Mouse (Mus musculus): Measurements from ENCODE around the gene Gpkow.

Gene Gpkow

DNA sequence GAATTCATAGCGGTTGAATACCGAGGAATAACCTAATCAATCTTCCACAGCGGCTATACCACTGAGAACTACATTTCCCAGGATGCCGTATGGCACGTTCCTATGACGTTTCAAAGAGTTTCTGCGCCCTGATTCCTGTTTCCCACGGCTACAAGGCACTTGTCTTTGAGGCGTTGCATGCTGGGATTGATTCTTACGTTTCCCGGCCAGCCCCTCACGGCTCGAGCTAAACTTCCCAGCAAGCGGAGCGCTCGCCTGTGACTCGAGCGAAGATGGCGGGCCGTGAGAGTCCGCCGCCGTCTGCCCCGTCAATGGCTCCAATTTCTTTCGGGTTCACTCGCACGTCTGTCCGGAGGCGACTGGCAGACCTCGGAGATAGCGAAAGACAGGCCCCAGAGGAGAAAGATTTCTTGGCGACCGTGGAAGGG, at the start of gene Gpkow:
Gene Gpkow, plus strand, starts transcription at position 178 of the 428 bp plus-strand sequence.
- DNase-seq, result peak; percentile 80

DNA sequence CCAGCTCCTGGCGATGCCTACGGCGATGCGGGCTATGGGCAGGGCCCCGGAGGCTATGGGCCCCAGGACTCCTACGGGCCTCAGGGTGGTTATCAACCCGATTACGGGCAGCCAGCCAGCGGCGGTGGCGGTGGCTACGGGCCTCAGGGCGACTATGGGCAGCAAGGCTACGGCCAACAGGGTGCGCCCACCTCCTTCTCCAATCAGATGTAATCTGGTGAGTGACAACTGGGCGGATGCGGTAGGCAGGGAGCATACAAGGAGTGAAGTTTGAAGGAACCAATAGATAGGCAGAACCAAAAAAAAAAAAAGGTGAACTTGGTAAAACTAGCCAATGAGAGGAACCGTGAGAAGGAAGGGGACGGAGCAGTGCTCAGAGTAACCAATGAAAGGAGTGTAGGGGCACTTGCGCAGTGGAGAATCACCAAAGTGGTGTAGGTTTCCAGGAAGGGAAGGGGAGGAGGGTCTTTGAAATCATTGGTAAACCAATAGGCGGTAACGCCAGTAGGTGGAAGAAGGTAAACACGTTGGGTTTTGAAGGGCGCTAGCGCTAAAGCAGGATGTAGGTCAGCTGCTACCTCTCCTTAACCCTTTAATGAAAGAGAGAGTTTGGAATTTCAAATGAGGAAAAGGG, 48.1 kb upstream of the Gpkow start:
- DNase-seq, result peak; percentile 53

DNA sequence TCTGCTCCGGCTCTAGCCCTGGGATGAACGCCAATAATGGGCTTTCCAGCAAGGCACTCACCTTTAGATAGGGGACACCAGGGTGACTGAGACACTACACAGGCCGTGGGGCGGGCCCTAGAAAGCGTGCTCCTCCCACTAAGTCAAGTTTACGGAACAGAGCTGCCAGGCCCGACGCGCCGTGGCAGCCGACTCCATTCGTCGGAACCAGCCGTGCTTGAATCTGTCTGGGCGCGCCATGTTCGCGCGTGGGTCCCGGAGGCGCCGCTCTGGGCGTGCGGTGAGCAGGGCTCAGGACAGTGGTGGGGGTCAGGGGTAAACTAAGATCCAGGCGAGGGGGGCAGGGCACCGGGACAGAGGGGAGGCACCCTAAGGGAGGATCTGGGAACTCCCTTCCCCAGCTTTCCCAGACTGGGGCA, 39.7 kb upstream of the Gpkow start, which contains the start of gene Prickle3:
Gene Prickle3, plus strand, starts transcription at position 40 of the 419 bp plus-strand sequence.
- DNase-seq, result no peak

DNA sequence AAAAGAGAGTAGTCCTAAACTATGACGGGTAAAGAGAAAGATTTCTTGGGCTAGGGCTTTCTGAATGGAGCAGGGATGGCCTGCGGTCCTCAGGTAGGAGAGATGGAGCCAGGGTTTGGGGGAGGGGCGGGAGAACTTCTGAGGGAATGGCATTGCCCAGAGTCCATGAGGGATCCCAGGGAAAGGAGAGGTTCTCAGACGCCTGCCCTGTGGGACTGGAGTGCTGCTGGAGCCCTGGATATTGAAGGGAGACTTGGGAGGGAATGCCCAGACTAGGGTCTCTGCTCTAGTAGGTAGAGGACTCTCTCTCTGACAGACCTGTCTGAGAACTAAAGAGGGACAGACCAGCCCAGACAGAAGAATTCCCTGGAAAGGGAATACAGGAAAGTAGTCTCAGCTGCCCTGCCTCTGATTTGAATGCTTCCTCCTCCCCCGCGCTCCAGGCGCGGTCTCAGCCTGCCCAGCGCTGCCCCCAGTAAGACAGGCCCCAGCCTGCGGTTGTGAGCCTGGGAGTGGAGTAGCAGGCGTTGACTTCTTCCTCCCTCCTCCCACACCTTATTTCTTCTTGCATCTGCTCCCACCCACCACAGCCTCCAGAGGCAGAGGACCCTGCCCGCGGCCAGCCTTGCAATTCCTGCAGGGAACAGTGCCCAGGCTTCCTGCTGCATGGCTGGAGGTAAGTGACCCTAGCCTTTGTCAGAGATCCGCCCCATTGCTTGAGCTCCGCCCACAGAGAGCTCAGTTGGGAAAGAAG, 38.7 kb upstream of the Gpkow start:
- DNase-seq, result no peak

DNA sequence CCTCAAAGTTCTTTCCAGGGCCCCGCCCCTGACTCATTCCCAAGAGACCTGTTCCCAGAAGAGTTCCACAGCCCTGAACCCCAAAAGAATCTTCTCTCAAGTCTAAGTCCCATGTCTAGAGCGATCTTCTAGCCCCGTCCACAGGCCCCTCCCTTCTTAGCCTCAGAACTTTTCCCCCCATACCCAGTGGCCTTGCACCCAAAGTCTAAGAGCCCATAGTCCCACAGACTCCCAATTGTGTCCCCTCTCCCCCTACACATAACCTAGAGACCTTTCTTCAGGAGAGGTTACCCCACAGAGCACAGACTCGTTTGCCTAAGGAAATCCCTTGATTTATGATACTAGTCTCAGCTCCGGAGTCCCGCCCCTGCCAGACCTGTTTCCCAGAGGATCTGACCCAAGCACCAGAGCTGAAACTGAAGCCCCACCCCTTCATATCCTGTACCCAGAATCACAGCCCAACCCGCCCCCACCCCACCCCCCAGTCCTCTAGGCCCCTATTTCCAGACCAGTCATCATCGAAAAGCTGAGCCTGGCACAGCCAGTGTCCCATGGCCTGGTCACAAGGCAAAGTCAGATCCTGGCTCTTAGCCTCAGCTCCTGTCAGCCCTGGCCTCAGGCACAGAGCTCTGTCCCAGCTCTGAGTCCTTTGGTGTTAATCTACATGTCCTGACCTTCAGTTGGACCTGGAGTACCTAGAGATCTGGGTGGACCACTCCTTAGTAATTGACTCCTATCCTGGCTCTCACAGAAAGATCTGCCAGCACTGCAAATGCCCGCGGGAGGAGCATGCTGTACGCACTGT, 37.9 kb upstream of the Gpkow start:
- DNase-seq, result no peak

DNA sequence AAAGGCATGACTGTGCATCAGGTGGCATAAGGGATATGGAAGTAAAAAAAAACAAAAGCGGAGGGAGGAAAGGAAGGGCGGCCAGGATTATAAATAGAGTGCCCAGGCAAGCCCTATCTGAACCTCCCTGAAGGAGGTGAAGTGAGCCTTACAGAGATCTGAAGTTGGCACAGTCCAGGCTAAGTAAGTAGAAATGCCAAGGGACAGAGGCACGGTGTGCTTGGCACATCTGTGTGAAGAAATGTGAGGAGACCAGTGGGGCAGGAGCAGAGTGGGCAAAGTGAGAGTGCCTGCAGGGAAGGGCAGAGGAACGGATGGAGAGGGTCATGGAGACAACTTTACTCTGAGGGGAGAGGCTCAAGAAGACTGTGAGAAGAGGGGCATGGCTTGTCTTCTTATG, 35.8 kb upstream of the Gpkow start:
- no peak for DNase-seq

DNA sequence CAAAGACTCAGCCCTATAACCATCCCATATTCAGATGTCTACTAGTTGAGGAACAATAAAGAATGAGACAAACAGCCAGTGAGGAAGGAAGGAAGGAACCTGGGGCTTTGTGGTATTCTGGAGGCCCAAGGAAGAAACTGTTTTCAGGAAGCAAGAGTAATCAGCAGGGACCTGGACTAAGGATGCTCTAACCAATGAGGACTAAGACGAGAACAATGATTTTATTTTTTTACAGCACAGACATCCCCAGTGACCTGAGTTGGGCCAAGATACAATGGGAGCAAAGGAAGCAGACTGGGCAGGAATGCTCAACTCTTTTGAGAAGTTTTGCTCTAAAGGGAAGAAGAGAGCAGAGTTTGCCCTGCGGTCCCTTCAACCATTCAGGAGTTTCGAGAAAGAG, 34.0 kb upstream of the Gpkow start:
- no peak for DNase-seq

DNA sequence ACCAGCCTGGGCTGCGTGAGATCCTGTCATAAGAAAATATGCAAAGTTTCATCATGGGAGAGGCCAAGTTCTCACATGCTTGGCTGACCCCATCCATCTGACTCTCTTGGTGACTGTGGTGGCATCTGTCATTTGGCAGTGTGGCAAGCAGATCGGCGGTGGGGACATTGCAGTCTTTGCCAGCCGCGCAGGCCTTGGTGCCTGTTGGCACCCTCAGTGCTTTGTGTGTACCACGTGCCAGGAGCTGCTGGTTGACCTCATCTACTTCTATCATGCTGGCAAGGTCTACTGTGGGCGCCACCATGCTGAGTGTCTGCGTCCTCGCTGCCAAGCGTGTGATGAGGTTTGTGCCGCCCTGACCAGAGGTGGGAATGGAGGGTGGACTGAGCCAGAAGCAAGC, 32.1 kb upstream of the Gpkow start:
- DNase-seq, result no peak

DNA sequence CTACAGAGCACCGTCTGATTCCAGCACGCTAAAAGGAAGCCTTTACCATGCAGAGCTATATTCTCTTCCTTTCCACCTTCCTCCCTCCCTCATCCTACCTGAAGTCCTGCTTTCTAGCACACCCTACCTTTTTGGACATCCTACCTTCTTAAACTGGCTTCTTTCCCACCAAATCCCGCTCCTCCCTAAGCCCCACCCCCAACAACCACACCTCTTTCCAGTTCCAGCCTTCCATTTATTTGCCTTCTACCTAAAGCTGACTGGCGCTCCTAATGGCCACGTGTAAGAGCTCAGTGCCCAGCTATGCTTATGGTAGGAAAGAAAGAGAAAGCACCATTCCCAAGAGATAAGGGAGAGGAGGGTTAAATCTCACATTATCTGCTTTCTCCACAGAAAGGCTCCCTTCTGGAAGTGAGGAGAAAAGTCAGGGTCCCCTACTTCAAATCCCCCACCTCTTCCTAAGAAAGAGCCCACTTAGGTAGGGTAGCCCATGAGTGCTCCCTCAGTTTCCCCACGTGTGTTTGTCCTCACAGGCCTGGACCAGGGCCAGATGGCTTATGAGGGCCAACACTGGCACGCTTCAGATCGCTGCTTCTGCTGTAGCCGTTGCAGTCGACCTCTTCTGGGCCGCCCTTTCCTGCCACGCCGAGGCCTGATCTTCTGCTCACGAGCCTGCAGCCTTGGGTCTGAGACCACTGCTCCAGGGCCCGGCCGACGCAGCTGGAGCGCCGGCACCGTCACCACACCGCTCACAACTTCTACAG, 31.0 kb upstream of the Gpkow start:
- DNase-seq, result no peak

DNA sequence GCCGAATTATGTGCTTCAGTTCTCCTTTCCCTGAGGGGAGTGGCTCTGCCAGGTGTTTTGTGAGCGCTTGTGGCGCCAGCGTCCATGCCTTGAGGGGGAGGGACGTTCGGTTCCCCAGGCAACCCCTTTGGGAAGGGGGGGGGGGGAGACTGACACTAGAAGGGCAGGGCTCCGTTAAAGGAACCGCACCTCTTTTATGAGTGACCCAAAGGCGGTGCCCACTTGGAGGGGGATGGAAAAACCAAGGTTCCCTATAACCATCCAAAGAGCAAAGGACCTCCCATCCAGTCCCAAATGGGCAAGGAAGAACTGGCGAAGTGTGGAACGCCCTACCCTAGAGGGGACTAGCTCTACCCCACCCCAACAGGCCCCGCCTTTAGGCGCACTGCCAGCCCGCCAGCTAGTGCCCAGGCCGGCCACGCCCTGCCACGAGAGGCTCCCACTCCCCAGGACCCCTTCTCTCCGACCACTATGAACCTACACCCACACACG, 26.5 kb upstream of the Gpkow start:
- DNase-seq, result peak; percentile 47

DNA sequence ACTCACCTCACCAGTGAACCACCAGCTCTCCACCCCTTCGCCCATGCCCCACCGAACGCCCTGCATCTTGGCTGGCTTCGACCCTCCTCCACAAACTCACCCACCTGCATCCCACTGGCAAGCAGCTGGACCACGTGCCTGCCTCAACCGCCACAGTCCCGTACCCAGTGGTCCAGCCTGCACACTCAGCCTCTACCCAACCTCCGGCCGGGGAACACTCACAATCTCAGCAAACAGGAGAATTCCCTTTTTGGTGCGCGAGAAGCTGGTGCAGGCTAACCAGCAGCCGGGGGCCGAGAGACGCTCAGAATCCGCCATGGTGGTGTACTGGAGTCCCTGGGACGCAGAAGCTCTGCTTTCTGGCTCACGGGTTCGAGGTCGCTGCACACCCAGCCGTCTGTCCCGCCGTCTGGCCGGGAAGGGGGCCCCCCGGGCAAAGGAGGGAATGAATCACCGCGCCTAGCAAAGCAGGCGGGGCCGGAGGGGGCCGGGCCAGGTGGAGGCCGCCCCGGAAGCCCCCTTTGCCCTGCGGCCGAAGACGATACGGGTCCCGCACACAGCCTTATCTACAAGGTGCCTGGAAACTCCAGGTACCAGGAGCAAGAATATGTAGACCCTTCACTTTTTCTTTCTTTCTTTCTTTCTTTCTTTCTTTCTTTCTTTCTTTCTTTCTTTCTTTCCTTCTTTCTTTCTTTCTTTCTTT, 25.9 kb upstream of the Gpkow start, which contains the start of gene Plp2:
Gene Plp2, minus strand, starts transcription at position 470 of the 703 bp plus-strand sequence.
- DNase-seq, result peak; percentile 28

DNA sequence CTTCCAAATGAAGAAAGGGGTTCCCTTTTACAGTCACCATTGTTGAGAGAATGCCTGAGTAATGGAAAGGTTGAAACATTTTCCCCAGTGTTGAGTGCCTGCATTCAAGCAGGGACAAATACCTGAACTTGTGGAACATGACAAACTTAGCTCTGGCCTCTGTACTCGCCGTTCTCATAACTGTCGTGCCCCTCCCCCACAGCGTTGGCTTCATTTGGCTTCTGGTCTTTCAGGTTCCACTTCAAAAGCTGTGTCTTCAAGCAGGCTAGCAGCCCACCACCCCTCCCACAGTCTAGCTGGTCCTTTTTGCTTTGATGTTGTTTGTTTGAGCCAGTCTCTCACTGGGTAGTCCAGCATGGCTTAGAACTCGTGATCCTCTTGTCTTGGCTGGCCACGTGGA, 24.2 kb upstream of the Gpkow start:
- no peak for DNase-seq

DNA sequence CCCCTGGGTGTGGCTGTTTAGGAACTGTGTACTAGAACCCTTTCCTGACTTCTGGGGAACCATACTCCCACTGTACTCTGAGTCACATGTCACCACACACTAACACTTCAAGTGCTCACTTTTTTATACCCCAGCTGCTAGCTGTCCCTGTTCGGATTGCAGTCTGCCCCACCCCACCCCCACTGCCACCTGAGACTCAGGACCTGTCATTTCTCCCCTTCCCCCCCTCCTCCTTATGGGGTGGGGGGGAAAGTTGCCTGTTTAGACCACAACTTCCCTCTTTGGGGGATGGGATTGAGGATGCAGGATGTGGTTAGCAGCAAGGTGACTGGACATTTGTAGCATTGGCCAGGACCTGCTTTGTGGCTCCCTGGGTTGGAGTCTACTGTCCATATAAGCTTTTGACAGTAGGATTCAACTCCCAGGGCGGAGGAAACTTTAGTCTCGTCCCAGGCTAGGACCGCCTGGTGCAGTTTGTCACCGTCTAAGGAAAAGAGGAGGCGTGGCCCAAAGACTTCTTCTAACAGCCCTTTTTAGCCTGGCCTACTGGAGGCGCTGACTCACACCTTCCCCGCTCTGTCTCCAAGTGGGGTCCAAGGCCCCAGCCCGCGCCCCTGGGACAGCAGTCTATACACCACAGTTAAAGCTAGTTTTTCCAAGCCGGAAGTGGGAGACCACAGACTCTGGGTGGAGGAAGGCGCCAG, 23.2 kb upstream of the Gpkow start:
- DNase-seq, result no peak

DNA sequence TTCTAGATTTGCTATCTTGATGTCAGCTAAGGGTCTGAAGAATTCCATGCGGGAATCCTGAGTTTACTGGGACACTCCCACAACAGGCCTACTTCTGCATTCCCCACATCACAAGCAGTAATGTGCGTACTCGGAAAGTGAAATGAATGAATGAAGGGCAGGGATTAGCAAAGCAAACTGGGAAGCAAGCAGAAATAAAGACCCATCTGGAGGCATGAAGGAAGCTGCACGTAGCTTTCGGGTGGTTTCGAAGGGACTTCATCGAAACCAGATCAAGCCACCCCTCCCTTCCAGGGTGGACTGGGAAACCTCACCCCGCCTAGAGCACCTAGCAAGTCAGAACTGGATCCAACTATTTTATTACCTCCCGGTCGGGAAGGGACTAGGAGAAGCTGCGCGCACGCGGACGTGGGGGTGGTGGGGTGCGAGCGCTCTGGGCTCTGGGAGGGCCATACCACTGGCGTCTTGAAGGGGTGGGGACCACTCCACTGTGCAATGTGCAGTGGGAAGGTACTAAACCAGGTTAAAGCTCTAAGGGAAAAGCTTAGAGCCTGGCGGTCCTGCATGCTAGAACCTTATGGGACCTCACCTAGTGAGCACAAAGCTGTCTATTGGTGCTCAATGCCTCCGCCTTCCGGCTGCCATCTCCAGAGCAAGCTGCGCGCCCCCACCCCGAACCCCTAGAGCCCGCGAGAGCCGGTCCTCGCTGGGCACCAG, 22.5 kb upstream of the Gpkow start:
- no peak for DNase-seq

DNA sequence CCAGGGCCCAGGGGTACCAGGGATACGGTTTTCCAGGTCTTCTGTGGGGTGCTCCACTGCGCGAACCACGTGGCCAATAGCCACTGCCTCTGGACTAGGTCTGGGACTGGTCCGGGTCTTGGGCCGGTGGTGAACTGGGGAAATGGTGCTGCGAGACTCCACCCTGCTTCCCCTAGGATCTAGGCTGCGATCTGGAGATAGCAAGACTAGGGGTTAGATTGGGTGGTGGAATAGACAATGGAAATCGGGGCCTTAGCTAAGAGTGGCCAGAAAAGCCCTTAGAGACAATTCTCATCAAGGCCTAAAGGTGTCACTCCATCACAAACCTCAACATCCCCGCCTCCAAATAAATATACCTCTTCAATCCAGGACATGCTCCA, 21.9 kb upstream of the Gpkow start:
- no peak for DNase-seq

DNA sequence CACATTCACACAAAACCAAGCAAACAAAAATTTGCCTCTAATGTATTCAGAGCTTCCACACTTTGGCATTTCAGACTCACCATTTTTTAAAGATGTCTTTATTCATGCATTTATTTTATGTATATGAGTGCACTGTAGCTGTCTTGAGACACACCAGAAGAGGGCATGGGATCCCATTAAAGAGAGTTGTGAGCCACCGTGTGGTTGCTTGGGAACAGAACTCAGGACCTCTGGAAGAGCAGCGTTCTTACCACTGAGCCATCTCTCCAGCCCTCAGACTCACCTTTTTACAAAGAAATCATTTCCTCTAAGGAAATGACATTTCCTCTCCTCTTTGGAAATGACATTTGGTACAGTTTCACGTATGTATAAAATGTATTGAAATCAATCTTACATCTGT, 17.9 kb upstream of the Gpkow start:
- no peak for DNase-seq

DNA sequence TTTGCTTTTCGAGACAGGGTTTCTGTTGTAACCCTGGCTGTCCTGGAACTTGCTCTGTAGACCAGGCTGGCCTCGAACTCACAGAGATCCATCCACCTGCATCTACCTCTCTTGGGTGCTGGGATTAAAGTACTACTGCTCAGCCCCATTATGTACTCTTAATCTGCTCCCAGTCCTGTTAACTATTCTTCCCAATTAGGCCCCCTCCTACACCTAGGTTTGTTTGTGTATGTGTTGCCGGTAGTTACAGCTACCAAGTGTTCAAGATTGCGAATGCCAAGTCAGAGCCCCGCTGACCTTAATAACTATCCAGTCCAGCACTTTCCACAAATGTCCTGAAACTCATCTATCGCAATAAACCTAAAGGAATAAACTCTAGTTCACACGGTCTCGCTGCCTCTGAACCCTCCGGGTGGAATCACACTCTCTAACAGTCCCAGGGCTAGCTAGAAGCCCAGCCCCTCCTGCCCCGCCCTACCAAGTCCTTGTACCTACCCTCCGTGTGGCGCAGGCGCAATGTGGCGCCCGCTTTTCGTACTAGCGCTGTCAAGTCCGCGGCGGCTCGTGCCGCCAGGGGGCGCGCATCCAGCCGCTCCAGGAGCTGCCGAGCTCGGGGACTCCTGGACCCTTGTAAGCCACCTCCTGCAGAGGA, 17.4 kb upstream of the Gpkow start:
- peak; percentile 80 for DNase-seq

DNA sequence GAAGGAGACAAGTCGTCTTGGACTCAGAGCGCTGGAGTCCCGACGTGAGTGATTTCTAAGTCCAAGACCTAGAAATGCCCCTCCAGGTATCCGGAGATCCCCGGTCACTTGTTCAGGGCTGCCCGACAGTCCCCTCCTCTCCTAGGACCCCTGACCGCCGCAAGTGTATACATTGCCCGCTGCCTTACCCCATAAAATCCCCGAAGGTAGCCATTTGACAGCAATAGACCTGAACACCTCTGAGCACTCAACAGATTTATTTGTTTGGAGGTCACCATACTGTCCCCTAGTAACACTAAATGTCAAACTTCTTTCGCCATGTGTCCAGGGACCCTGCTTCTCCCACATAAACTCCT, 16.9 kb upstream of the Gpkow start:
- no peak for DNase-seq

DNA sequence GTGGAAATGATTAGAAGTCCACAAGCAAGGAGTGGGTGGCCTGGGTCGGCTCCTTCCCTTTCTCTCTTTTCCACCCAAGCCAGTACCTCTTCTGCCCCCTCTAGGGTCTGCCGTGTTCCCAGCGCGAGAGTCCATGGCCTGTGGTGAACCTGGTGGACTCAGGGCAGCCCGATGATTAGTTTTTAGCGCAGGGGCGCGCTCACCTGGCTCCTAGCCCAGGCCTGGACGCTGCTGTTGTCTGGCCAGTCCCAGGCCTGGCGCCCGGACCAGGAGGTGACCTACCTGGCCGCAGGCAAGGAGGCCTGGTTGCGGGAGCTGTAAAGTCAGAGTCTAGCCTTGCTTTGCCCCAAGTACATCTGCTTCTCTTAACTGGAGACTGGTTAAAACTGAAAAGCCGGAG, 16.1 kb upstream of the Gpkow start, which contains the start of gene Magix:
Gene Magix, minus strand, starts transcription at position 388 of the 400 bp plus-strand sequence.
- DNase-seq, result no peak

DNA sequence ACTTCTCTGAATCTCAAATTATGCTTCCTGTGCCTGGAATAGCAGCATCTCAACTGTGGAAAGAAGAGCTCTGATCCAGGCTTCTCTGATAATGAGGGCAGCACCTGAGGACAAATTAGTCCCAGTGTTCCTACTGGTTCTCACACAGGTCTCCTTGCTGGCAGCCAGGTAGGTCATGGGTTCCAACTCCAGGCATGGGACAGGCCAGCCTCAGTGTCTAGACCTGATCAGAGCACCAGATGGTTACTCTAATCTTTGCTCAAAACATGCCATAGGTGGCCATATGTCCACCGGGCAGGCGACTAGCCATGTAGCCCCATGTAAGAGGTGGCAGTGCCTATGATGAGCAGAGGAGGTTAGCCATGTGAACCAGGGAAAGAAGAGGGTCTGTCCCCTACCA, 8.6 kb upstream of the Gpkow start:
- no peak for DNase-seq

All from right cerebral cortex, postnatal 25 days (tissue).